Mouse (Mus musculus) forebrain, postnatal 0 days (tissue): ENCODE measurements around the gene Tekt2. TPM values are rescaled to one million over a fixed set of nuclear protein-coding genes. Genes with fewer than 3 reads are reported as not detected.
A peak's percentile ranks its signal among the peaks of the same experiment; 100 is the strongest.

Source experiments
- ATAC-seq: fragments of 200-750 bp; cut with Nextera tagmentation; 2 replicates; pipeline ENCODE4 v1.8.0; 2017; ENCODE audit warnings: mild to moderate bottlenecking, moderate library complexity
- DNase-seq: peaks from one replicate; pipeline ENCODE4 v3.0.0-alpha.2; 2015
- H3K27ac ChIP-seq: fragments of 300-500 bp; sonication (generic); 2 replicates; pipeline ENCODE4 v1.5.1; 2014; ENCODE audit warnings: low read depth, mild to moderate bottlenecking, antibody characterized with exemption, low read length, moderate library complexity, mixed read lengths
- H3K27me3 ChIP-seq: fragments of 300-500 bp; sonication (generic); 2 replicates; pipeline ENCODE4 v1.6.1; 2014; ENCODE audit warnings: mild to moderate bottlenecking, low read length, mixed read lengths; ENCODE audit not compliant: insufficient read depth
- H3K36me3 ChIP-seq: fragments of 300-500 bp; sonication (generic); 2 replicates; pipeline ENCODE4 v1.6.1; 2014; ENCODE audit warnings: mild to moderate bottlenecking, moderate library complexity; ENCODE audit not compliant: insufficient read depth
- H3K4me1 ChIP-seq: fragments of 300-500 bp; sonication (generic); 2 replicates; pipeline ENCODE4 v1.6.1; 2014; ENCODE audit warnings: antibody characterized with exemption; ENCODE audit not compliant: insufficient read depth
- H3K4me2 ChIP-seq: fragments of 300-500 bp; sonication (generic); 2 replicates; pipeline ENCODE4 v1.6.1; 2014; ENCODE audit warnings: low read depth, mild to moderate bottlenecking, moderate library complexity
- H3K4me3 ChIP-seq: fragments of 300-500 bp; sonication (generic); 2 replicates; pipeline ENCODE4 v1.5.1; 2014; ENCODE audit warnings: low read depth, low read length, mixed read lengths
- H3K9ac ChIP-seq: fragments of 300-500 bp; sonication (generic); 2 replicates; pipeline ENCODE4 v1.6.1; 2014; ENCODE audit warnings: mild to moderate bottlenecking
- H3K9me3 ChIP-seq: fragments of 300-500 bp; sonication (generic); 2 replicates; pipeline ENCODE4 v1.6.1; 2016; ENCODE audit warnings: low read length
- CTCF ChIP-seq: sonication (generic); IDR thresholded peaks from 2 replicates; pipeline ENCODE4 v1.5.1; 2016; ENCODE audit warnings: antibody characterized with exemption, control low read depth, low read depth
- WGBS: fragments of 180-500 bp; shearing (Covaris S2); extraction: QIAGEN DNeasy Blood & Tissue Kit; methylation state at CpG from one replicate; pipeline ENCODE4 v1.1.7; 2014; 5-methylcytosine and 5-hydroxymethylcytosine counted together
- polyA plus RNA-seq: library from polyadenylated mRNA; unstranded; fragments of >200 nt; fragmentation: Nextera tagmentation; extraction: Ambion mirVana; gene quantifications from 2 replicates; pipeline ENCODE4 v1.2.1, GENCODE M21; 2015
- total RNA-seq: library from RNA; depleted of rRNA; stranded (reverse); fragments of >200 nt; gene quantifications from 2 replicates; pipeline ENCODE4 v1.2.3, GENCODE M21; 2014

Gene Tekt2
- total and polyA plus RNA-seq, 2 experiments from 2014 or later: 3.4 to 16.3 TPM

GRCm38 (mm10) chr4:126300916-126301583 lies 24.4 kb downstream of the Tekt2 start:
- Histone ChIP-seq H3K27ac (no peak overlapping the region), H3K36me3 (no peaks in the 10 kb centered on the region), H3K4me1 (peaks cover 8% of the 10 kb centered on the region; the same call in 1 of the 2 replicates), H3K4me3 (peak overlapping the region; percentile 17; the same call in 1 of the 2 replicates), H3K4me2 (peak overlapping the region; percentile 42), H3K9ac (no peak overlapping the region), H3K9me3 (0 out of 2 replicates have a peak, but pooled peaks cover 1% of the 10 kb centered on the region), H3K27me3 (peaks cover 51% of the 10 kb centered on the region)
- WGBS: 1% methylated on average over 45 of the region's 50 CpGs
- no peak for TF ChIP-seq CTCF
- no peak for ATAC-seq
- no peak for DNase-seq

- Histone ChIP-seq H3K36me3 (no peaks in the 10 kb centered on the region), H3K4me1 (peaks cover 8% of the 10 kb centered on the region; the same call in 1 of the 2 replicates), H3K4me2 (peak overlapping the region; percentile 72), H3K27me3 (peaks cover 36% of the 10 kb centered on the region; the same call in 1 of the 2 replicates), H3K27ac (no peak overlapping the region), H3K9ac (peak overlapping the region; percentile 59), H3K4me3 (peak overlapping the region; percentile 35), H3K9me3 (no peaks in the 10 kb centered on the region)
- TF ChIP-seq CTCF: peak; percentile 28; the same call in 1 of the 2 replicates
- peak; percentile 55 for ATAC-seq
- WGBS: 2% methylated on average over 34 of the region's 34 CpGs
- DNase-seq: peak; percentile 38
Observed at GRCm38 (mm10) chr4:126296617-126297101, 28.8 kb downstream of the Tekt2 start.

- DNase-seq: no peak
- no peak overlapping the region for H3K4me2 ChIP-seq
- no peak overlapping the region for H3K27ac ChIP-seq
- 42% methylated on average over 4 of the region's 4 CpGs for whole genome bisulfite sequencing
- H3K9me3 ChIP-seq: no peaks in the 10 kb centered on the region
- ATAC-seq: no peak
- no peak overlapping the region for H3K4me3 ChIP-seq
- TF ChIP-seq CTCF: no peak
- H3K27me3 ChIP-seq: peaks cover 28% of the 10 kb centered on the region; the same call in 1 of the 2 replicates
- peaks cover 8% of the 10 kb centered on the region; the same call in 1 of the 2 replicates for H3K4me1 ChIP-seq
- no peaks in the 10 kb centered on the region for H3K36me3 ChIP-seq
- no peak overlapping the region for H3K9ac ChIP-seq
Observed at GRCm38 (mm10) chr4:126295937-126296336, 29.6 kb downstream of the Tekt2 start.

GRCm38 (mm10) chr4:126295152-126295551 lies 30.3 kb downstream of the Tekt2 start:
- Histone ChIP-seq H3K36me3 (no peaks in the 10 kb centered on the region), H3K4me1 (peaks cover 8% of the 10 kb centered on the region; the same call in 1 of the 2 replicates), H3K4me2 (no peak overlapping the region), H3K27ac (no peak overlapping the region), H3K9ac (no peak overlapping the region), H3K4me3 (no peak overlapping the region), H3K9me3 (no peaks in the 10 kb centered on the region), H3K27me3 (peaks cover 21% of the 10 kb centered on the region; the same call in 1 of the 2 replicates)
- DNase-seq (no peak), ATAC-seq (no peak)
- TF ChIP-seq CTCF: no peak
- WGBS: 73% methylated on average over 6 of the region's 6 CpGs

GRCm38 (mm10) chr4:126291196-126291595 lies 34.3 kb downstream of the Tekt2 start:
- Histone ChIP-seq H3K27me3 (peaks cover 29% of the 10 kb centered on the region), H3K9ac (no peak overlapping the region), H3K4me2 (no peak overlapping the region), H3K36me3 (no peaks in the 10 kb centered on the region), H3K27ac (no peak overlapping the region), H3K4me1 (no peaks in the 10 kb centered on the region), H3K9me3 (no peaks in the 10 kb centered on the region), H3K4me3 (no peak overlapping the region)
- DNase-seq (no peak), ATAC-seq (no peak)
- TF ChIP-seq CTCF: no peak
- 14% methylated on average over 13 of the region's 13 CpGs for WGBS

GRCm38 (mm10) chr4:126290314-126290713 lies 35.2 kb downstream of the Tekt2 start:
- H3K9ac ChIP-seq: no peak overlapping the region
- peaks cover 33% of the 10 kb centered on the region for H3K27me3 ChIP-seq
- no peak overlapping the region for H3K4me2 ChIP-seq
- no peak for DNase-seq
- no peak overlapping the region for H3K4me3 ChIP-seq
- H3K36me3 ChIP-seq: no peaks in the 10 kb centered on the region
- no peaks in the 10 kb centered on the region for H3K4me1 ChIP-seq
- TF ChIP-seq CTCF: no peak
- no peaks in the 10 kb centered on the region for H3K9me3 ChIP-seq
- H3K27ac ChIP-seq: no peak overlapping the region
- no peak for ATAC-seq
- WGBS: 89% methylated on average over 8 of the region's 8 CpGs

- no peak for TF ChIP-seq CTCF
- no peak; the same call in 1 of the 2 replicates for ATAC-seq
- DNase-seq: no peak
- 39% methylated on average over 17 of the region's 17 CpGs for WGBS
- H3K9me3 ChIP-seq: no peaks in the 10 kb centered on the region
- H3K27me3 ChIP-seq: peaks cover 33% of the 10 kb centered on the region
- no peak overlapping the region for H3K27ac ChIP-seq
- no peak overlapping the region for H3K4me2 ChIP-seq
- no peaks in the 10 kb centered on the region for H3K36me3 ChIP-seq
- no peak overlapping the region for H3K9ac ChIP-seq
- H3K4me3 ChIP-seq: no peak overlapping the region
- H3K4me1 ChIP-seq: no peaks in the 10 kb centered on the region
Observed at GRCm38 (mm10) chr4:126288085-126288666, 37.3 kb downstream of the Tekt2 start.
